Mouse (Mus musculus): ENCODE measurements at regions not wholly inside any gene's neighbourhood (a gene's known extent, or its start where the extent isn't known, plus 50 kb on each side); places are given as distances from the start of the nearest gene placed in this dataset.

- DNase-seq (ENCODE audit: extremely low read depth), result no peak
- Histone ChIP-seq H3K4me2 (ENCODE audit: insufficient read depth, low read depth, poor library complexity, severe bottlenecking) (no peak overlapping the region; the same call in 1 of the 2 replicates), H3K4me1 (ENCODE audit: control insufficient read depth in 1 of 2, insufficient read depth in 2 of 2) (no peaks in the 10 kb centered on the region; a peak in 1 of 4 replicates), H3K4me3 (replicated peaks in 1 of 3; ENCODE audit: low read depth in 2 of 3, low read length in 2 of 3, poor library complexity in 1 of 3) (no peak overlapping the region), H3K27me3 (replicated peaks) (no peaks in the 10 kb centered on the region), H3K9me3 (replicated peaks; ENCODE audit: low read length) (no peaks in the 10 kb centered on the region), H3K9ac (ENCODE audit: insufficient read depth, low read depth) (no peak overlapping the region), H3K79me2 (replicated peaks; ENCODE audit: control insufficient read depth, extremely low read depth, insufficient read depth, poor library complexity, severe bottlenecking) (no peaks in the 10 kb centered on the region), H3K36me3 (replicated peaks in 1 of 2; ENCODE audit: control insufficient read depth in 1 of 2, insufficient read depth in 1 of 2, low read length in 1 of 2) (no peaks in the 10 kb centered on the region), H3K27ac (ENCODE audit: insufficient read depth, low read depth) (no peak overlapping the region)
- dilution Hi-C loops (cut with MboI; ENCODE audit: extremely low pct_ligation_motif_present, extremely low pct_unique_long_range_greater_than_20kb, low sequenced_read_pairs) (no loop called here), in situ Hi-C loops (cut with MboI; ENCODE audit: low pct_ligation_motif_present, low pct_unique_long_range_greater_than_20kb, low sequenced_read_pairs) (no loop called here)
- TF ChIP-seq HCFC1 (IDR thresholded peaks at IDR 0.05; ENCODE audit: low read depth, low read length), result no peak
- no peak for TF ChIP-seq POLR2AphosphoS2 (IDR thresholded peaks at IDR 0.05; ENCODE audit: low read depth, low read length)
- TF ChIP-seq SIN3A (IDR thresholded peaks at IDR 0.05; ENCODE audit: low read length), result no peak
- no peak for TF ChIP-seq MYC (IDR thresholded peaks at IDR 0.05; ENCODE audit: low read depth, low read length)
- no peak for TF ChIP-seq ZKSCAN1 (IDR thresholded peaks at IDR 0.05; ENCODE audit: borderline replicate concordance, low read depth, low read length)
- TF ChIP-seq KAT2A (IDR thresholded peaks at IDR 0.05; ENCODE audit: insufficient replicate concordance, low read length), result no peak
- TF ChIP-seq BHLHE40 (IDR thresholded peaks at IDR 0.05; ENCODE audit: low read depth, low read length), result no peak
- TF ChIP-seq MXI1 (IDR thresholded peaks at IDR 0.05; ENCODE audit: low read depth, low read length), result no peak
- TF ChIP-seq CHD1 (IDR thresholded peaks at IDR 0.05; ENCODE audit: low read depth, low read length), result no peak
- TF ChIP-seq JUN (IDR thresholded peaks at IDR 0.05; ENCODE audit: insufficient read depth, low read depth, low read length), result no peak
- TF ChIP-seq ZC3H11A (IDR thresholded peaks at IDR 0.05; ENCODE audit: low read depth, low read length), result no peak
- TF ChIP-seq UBTF (IDR thresholded peaks at IDR 0.05; ENCODE audit: low read depth, low read length), result no peak
- no peak for TF ChIP-seq USF2 (conservative IDR thresholded peaks at IDR 0.05; ENCODE audit: low read depth, low read length)
- no peak for TF ChIP-seq ZMIZ1 (IDR thresholded peaks at IDR 0.05; ENCODE audit: low read depth, low read length)
Measured at GRCm38 (mm10) chr13:28417431-28417928, 160.2 kb downstream of the Gm11361 start.

- DNase-seq (ENCODE audit: extremely low read depth), result no peak
- H3K27me3 ChIP-seq (replicated peaks), result no peaks in the 10 kb centered on the region
- no peak overlapping the region for H3K9ac ChIP-seq (ENCODE audit: insufficient read depth, low read depth)
- in situ Hi-C loops (cut with MboI; ENCODE audit: low pct_ligation_motif_present, low pct_unique_long_range_greater_than_20kb, low sequenced_read_pairs), result no loop called here
- H3K79me2 ChIP-seq (replicated peaks; ENCODE audit: control insufficient read depth, extremely low read depth, insufficient read depth, poor library complexity, severe bottlenecking), result no peaks in the 10 kb centered on the region
- no peak overlapping the region for H3K4me2 ChIP-seq (ENCODE audit: insufficient read depth, low read depth, poor library complexity, severe bottlenecking)
- no peak overlapping the region for H3K27ac ChIP-seq (ENCODE audit: insufficient read depth, low read depth)
- no peaks in the 10 kb centered on the region for H3K9me3 ChIP-seq (replicated peaks; ENCODE audit: low read length)
- H3K4me1 ChIP-seq (ENCODE audit: control insufficient read depth in 1 of 2, insufficient read depth in 2 of 2), result no peaks in the 10 kb centered on the region; a peak in 1 of 4 replicates
- no peak overlapping the region for H3K4me3 ChIP-seq (replicated peaks in 1 of 3; ENCODE audit: low read depth in 2 of 3, low read length in 2 of 3, poor library complexity in 1 of 3)
- TF ChIP-seq NELFE (IDR thresholded peaks at IDR 0.05; ENCODE audit: low read depth, low read length) (no peak), KAT2A (IDR thresholded peaks at IDR 0.05; ENCODE audit: insufficient replicate concordance, low read length) (no peak), ZMIZ1 (IDR thresholded peaks at IDR 0.05; ENCODE audit: low read depth, low read length) (no peak), MXI1 (IDR thresholded peaks at IDR 0.05; ENCODE audit: low read depth, low read length) (no peak), SIN3A (IDR thresholded peaks at IDR 0.05; ENCODE audit: low read length) (no peak), ETS1 (conservative IDR thresholded peaks at IDR 0.05; ENCODE audit: low read depth, low read length) (no peak), ELF1 (IDR thresholded peaks at IDR 0.05; ENCODE audit: low read depth, low read length) (no peak)
- dilution Hi-C loops (cut with MboI; ENCODE audit: extremely low pct_ligation_motif_present, extremely low pct_unique_long_range_greater_than_20kb, low sequenced_read_pairs), result no loop called here
- no peaks in the 10 kb centered on the region for H3K36me3 ChIP-seq (replicated peaks in 1 of 2; ENCODE audit: control insufficient read depth in 1 of 2, insufficient read depth in 1 of 2, low read length in 1 of 2)
Measured at GRCm38 (mm10) chr13:28416887-28417286, 159.6 kb downstream of the Gm11361 start.

Measured in CH12.LX (cell line).